In genomic region chr4:116097211-116097610, GRCm38 (mm10) we compare ENCODE assay signal across 22 mouse cellular contexts. TPM values are rescaled to one million over a fixed set of nuclear protein-coding genes. Genes with fewer than 3 reads are reported as not detected.
DNase-seq lines count a peak whose midpoint lies in the region; ATAC-seq and TF ChIP-seq lines count a peak whose summit lies in the region.
"Had no signal": no experiment of that assay in that cellular context is flagged by ENCODE, and none has a peak within 500 bp of the region (broad histone marks: within the 10 kb centered on the region; RNA-seq: fewer than 3 reads in every experiment).

No protein-coding gene starts in this region.

- H3K4me1 ChIP-seq in testis, adult 2 months (ENCODE audit: control insufficient read depth, insufficient read depth, low read length): no peaks in the 10 kb centered on the region
- peaks cover 18 to 26% of the 10 kb centered on the region in 2 experiments for H3K4me1 ChIP-seq in liver, embryonic 14.5 days (replicated peaks; ENCODE audit: control insufficient read depth in 2 of 2, insufficient read depth in 2 of 2, low read length in 1 of 2)
- no peaks in the 10 kb centered on the region for H3K4me1 ChIP-seq in lung, adult 2 months (ENCODE audit: control insufficient read depth, insufficient read depth, low read length)
- H3K4me1 ChIP-seq: hindbrain, embryonic 12.5 days; midbrain, embryonic 12.5 days had no signal

- no peak overlapping the region for H3K27ac ChIP-seq in testis, adult 2 months (ENCODE audit: control insufficient read depth, insufficient read depth, low read depth, low read length)
- no peak overlapping the region for H3K27ac ChIP-seq in liver, embryonic 14.5 days
- H3K27ac ChIP-seq: heart, adult 2 months; hindbrain, embryonic 12.5 days; midbrain, embryonic 12.5 days had no signal

- DNase-seq in testis, postnatal 14 days (ENCODE audit: low spot score): no peak
- peak; percentile 33 for DNase-seq in liver
- peak in 1 of 3 experiments; percentile 28 for DNase-seq in liver, embryonic 14.5 days (ENCODE audit: low read depth in 3 of 3, low spot score in 3 of 3)
- peak; percentile 88 for DNase-seq in yolk sac, embryonic 10.5 days (ENCODE audit: low spot score)
- no peak for DNase-seq in spleen, postnatal 4 days (ENCODE audit: low spot score in 2 of 2)
- DNase-seq in lung, adult 2 months: no peak
- DNase-seq: adrenal gland, adult 2 months; B cell, adult 2 months; cerebellum, adult 11 months; cerebellum, adult 9-11 months; gastrocnemius, postnatal 25 days; heart, adult 2 months; kidney, adult 9 months; kidney, postnatal 25 days; layer of hippocampus, postnatal 36 days; lung, embryonic 14.5 days; right cerebral cortex, postnatal 25 days; spleen, adult 18-20 months; thymus, adult 2 months had no signal

- TF ChIP-seq POLR2A in testis, adult 2 months (IDR thresholded peaks at IDR 0.05; ENCODE audit: control insufficient read depth, low read depth, low read length): no peak
- no peak for TF ChIP-seq POLR2A in lung, adult 2 months (IDR thresholded peaks at IDR 0.05; ENCODE audit: borderline replicate concordance, extremely low read depth, low read depth, low read length)

- H3K9me3 ChIP-seq in liver, embryonic 14.5 days (ENCODE audit: control insufficient read depth, low read length): no peaks in the 10 kb centered on the region
- H3K9me3 ChIP-seq: hindbrain, embryonic 12.5 days; midbrain, embryonic 12.5 days had no signal

- 69% methylated on average over 8 of the region's 8 CpGs for WGBS in liver, embryonic 14.5 days (ENCODE audit: insufficient replicate concordance)
- 66% methylated on average over 8 of the region's 8 CpGs for WGBS in lung, adult 2 months

- peaks cover 4% of the 10 kb centered on the region for H3K36me3 ChIP-seq in testis, adult 2 months (ENCODE audit: control insufficient read depth, insufficient read depth, low read length)
- peaks cover 72% of the 10 kb centered on the region for H3K36me3 ChIP-seq in liver, embryonic 14.5 days (replicated peaks; ENCODE audit: control insufficient read depth, insufficient read depth, low read depth)

- no peak for TF ChIP-seq EP300 in liver, embryonic 14.5 days (IDR thresholded peaks at IDR 0.05; ENCODE audit: low read depth)

- no peak overlapping the region for H3K9ac ChIP-seq in liver, embryonic 14.5 days (replicated peaks)
- H3K9ac ChIP-seq: hindbrain, embryonic 12.5 days; lung, embryonic 14.5 days; midbrain, embryonic 12.5 days had no signal

- 0 out of 2 replicates have a peak, but pooled peaks have one; percentile 0 for TF ChIP-seq CTCF in testis, adult 2 months (IDR thresholded peaks at IDR 0.05; ENCODE audit: control insufficient read depth, insufficient read depth, insufficient replicate concordance, low read depth, low read length)
- TF ChIP-seq CTCF in liver, embryonic 14.5 days (IDR thresholded peaks at IDR 0.05; ENCODE audit: low read depth): no peak
- TF ChIP-seq CTCF in lung, adult 2 months (IDR thresholded peaks at IDR 0.05; ENCODE audit: insufficient read depth, low read length): no peak

- no peak overlapping the region for H3K4me3 ChIP-seq in testis, adult 2 months (ENCODE audit: control insufficient read depth, low read depth, low read length)
- H3K4me3 ChIP-seq in liver, embryonic 14.5 days (ENCODE audit: insufficient read depth in 1 of 2, low read depth in 2 of 2, low read length in 2 of 2): no peak overlapping the region
- H3K4me3 ChIP-seq in lung, adult 2 months (replicated peaks; ENCODE audit: extremely low read depth, low read depth, low read length): no peak overlapping the region
- H3K4me3 ChIP-seq: heart, adult 2 months; hindbrain, embryonic 12.5 days; midbrain, embryonic 12.5 days had no signal

- ATAC-seq in liver, embryonic 14.5 days (ENCODE audit: insufficient read depth): peak; percentile 17

- H3K27me3 ChIP-seq in testis, adult 2 months (ENCODE audit: control insufficient read depth, insufficient read depth, low read length): no peaks in the 10 kb centered on the region
- H3K27me3 ChIP-seq in liver, embryonic 14.5 days (ENCODE audit: control insufficient read depth, insufficient read depth, low read length): no peaks in the 10 kb centered on the region
- H3K27me3 ChIP-seq: hindbrain, embryonic 12.5 days; midbrain, embryonic 12.5 days had no signal

- H3K4me2 ChIP-seq in liver, embryonic 14.5 days (ENCODE audit: low read depth): no peak overlapping the region
- H3K4me2 ChIP-seq: hindbrain, embryonic 12.5 days; lung, embryonic 14.5 days; midbrain, embryonic 12.5 days had no signal

RNA-seq across cellular contexts. Expression of gene Lrrc41, which starts 22.1 kb away (rescaled TPM):
- polyA plus RNA-seq in testis, adult 2 months (2012; rRNA removed): 122 and 128 TPM in 2 replicates
- 13.4 and 14.5 TPM in 2 replicates for polyA plus RNA-seq in liver, embryonic 14.5 days (2012; rRNA removed)
- 24.1 and 27.0 TPM in 2 replicates for polyA plus RNA-seq in liver, embryonic 14.5 days (2014; fragmentation: Nextera tagmentation; extraction: Ambion mirVana)
- polyA plus RNA-seq in lung, adult 2 months (2012; rRNA removed): 61.5 and 62.1 TPM in 2 replicates

RNA-seq across cellular contexts. Expression of gene Uqcrh, which starts 22.3 kb away (rescaled TPM):
- polyA plus RNA-seq in testis, adult 2 months (2012; rRNA removed): 108 and 112 TPM in 2 replicates
- polyA plus RNA-seq in liver, embryonic 14.5 days (2012; rRNA removed): 181 and 298 TPM in 2 replicates
- polyA plus RNA-seq in liver, embryonic 14.5 days (2014; fragmentation: Nextera tagmentation; extraction: Ambion mirVana): 426 and 440 TPM in 2 replicates
- polyA plus RNA-seq in lung, adult 2 months (2012; rRNA removed): 60.7 and 113 TPM in 2 replicates

RNA-seq across cellular contexts. Expression of gene Rad54l, which starts 26.3 kb away (rescaled TPM):
- polyA plus RNA-seq in testis, adult 2 months (2012; rRNA removed): 5.3 and 6.0 TPM in 2 replicates
- 12.6 and 15.6 TPM in 2 replicates for polyA plus RNA-seq in liver, embryonic 14.5 days (2012; rRNA removed)
- 24.4 and 26.0 TPM in 2 replicates for polyA plus RNA-seq in liver, embryonic 14.5 days (2014; fragmentation: Nextera tagmentation; extraction: Ambion mirVana)
- polyA plus RNA-seq in lung, adult 2 months (2012; rRNA removed): 0.42 and 0.70 TPM in 2 replicates

RNA-seq across cellular contexts. Expression of gene Pomgnt1, which starts 26.4 kb away (rescaled TPM):
- polyA plus RNA-seq in testis, adult 2 months (2012; rRNA removed): 111 and 113 TPM in 2 replicates
- 7.5 and 8.8 TPM in 2 replicates for polyA plus RNA-seq in liver, embryonic 14.5 days (2012; rRNA removed)
- polyA plus RNA-seq in liver, embryonic 14.5 days (2014; fragmentation: Nextera tagmentation; extraction: Ambion mirVana): 10.3 and 10.7 TPM in 2 replicates
- 37.3 and 46.4 TPM in 2 replicates for polyA plus RNA-seq in lung, adult 2 months (2012; rRNA removed)

RNA-seq across cellular contexts. Expression of gene Nsun4, which starts 43.5 kb away (rescaled TPM):
- 193 and 263 TPM in 2 replicates for polyA plus RNA-seq in testis, adult 2 months (2012; rRNA removed)
- 3.7 and 4.4 TPM in 2 replicates for polyA plus RNA-seq in liver, embryonic 14.5 days (2012; rRNA removed)
- polyA plus RNA-seq in liver, embryonic 14.5 days (2014; fragmentation: Nextera tagmentation; extraction: Ambion mirVana): 7.0 and 8.6 TPM in 2 replicates
- 14.3 and 22.8 TPM in 2 replicates for polyA plus RNA-seq in lung, adult 2 months (2012; rRNA removed)

Comparison
In these comparisons a context has a peak if more than half of its experiments do, and no peak if none do; other contexts are left out.
1. DNase-seq: peak in liver (single experiment) and yolk sac, embryonic 10.5 days (single experiment); none in testis, postnatal 14 days (single experiment), spleen, postnatal 4 days (0 of 2) and lung, adult 2 months (single experiment).